Mouse (Mus musculus): Measurements from ENCODE around the gene Nsmf. TPM values are rescaled to one million over a fixed set of nuclear protein-coding genes. Genes with fewer than 3 reads are reported as not detected.

The Nsmf gene
- polyA plus RNA-seq, 1 experiment from 2014 or later = 103 TPM

DNA sequence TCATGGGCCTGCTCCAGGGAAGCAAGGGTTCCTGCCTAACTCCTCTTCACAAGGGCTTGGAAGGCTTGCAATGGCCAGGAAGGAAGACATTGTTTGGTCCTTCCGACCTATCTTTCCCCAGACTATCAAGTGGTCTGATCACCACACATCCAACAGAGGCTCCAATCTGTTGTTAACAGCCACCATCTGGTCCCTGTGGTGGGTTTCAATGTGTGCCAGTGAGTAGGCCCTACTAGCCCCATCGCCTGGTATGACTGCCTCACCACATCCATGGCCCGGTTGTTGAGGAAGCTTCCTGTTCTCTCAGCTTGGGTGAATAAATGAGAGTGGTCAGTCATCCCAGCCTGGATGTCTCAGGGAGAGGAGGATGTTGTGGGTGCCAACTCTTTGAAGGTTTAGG lies 34.5 kb downstream of the Nsmf start:
- 82% methylated on average over 3 of the region's 3 CpGs for WGBS
- Histone ChIP-seq H3K36me3 (replicated peaks) (no peaks in the 10 kb centered on the region), H3K27me3 (peaks cover 3% of the 10 kb centered on the region; the same call in 1 of the 2 replicates), H3K4me3 (replicated peaks) (no peak overlapping the region), H3K9ac (no peak overlapping the region), H3K4me2 (no peak overlapping the region), H3K27ac (no peak overlapping the region), H3K9me3 (no peaks in the 10 kb centered on the region), H3K4me1 (no peaks in the 10 kb centered on the region)
- ATAC-seq (ENCODE audit: low FRiP score) = no peak

DNA sequence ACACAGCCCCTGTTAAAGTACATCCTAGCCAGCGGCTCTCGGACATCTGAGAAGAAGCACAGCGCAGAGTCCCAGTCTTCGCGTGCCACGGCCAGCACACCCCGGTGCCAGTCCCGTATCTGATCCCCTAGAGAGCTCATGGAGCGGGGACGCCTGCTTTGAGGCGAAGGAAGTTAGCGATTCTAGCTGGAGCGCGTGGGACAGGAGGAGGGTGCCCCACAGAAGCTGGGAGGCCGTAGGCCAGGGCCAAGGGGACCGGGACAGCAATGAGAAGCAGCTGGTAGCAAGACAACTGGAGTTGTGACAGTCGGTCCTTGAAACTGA lies 40.6 kb downstream of the Nsmf start:
- Histone ChIP-seq H3K36me3 (replicated peaks) (no peaks in the 10 kb centered on the region), H3K4me1 (peaks cover 19% of the 10 kb centered on the region), H3K9me3 (no peaks in the 10 kb centered on the region), H3K4me2 (no peak overlapping the region), H3K27me3 (peaks cover 22% of the 10 kb centered on the region), H3K9ac (no peak overlapping the region), H3K4me3 (replicated peaks) (no peak overlapping the region), H3K27ac (no peak overlapping the region)
- 37% methylated on average over 17 of the region's 17 CpGs for whole genome bisulfite sequencing
- no peak for ATAC-seq (ENCODE audit: low FRiP score)

DNA sequence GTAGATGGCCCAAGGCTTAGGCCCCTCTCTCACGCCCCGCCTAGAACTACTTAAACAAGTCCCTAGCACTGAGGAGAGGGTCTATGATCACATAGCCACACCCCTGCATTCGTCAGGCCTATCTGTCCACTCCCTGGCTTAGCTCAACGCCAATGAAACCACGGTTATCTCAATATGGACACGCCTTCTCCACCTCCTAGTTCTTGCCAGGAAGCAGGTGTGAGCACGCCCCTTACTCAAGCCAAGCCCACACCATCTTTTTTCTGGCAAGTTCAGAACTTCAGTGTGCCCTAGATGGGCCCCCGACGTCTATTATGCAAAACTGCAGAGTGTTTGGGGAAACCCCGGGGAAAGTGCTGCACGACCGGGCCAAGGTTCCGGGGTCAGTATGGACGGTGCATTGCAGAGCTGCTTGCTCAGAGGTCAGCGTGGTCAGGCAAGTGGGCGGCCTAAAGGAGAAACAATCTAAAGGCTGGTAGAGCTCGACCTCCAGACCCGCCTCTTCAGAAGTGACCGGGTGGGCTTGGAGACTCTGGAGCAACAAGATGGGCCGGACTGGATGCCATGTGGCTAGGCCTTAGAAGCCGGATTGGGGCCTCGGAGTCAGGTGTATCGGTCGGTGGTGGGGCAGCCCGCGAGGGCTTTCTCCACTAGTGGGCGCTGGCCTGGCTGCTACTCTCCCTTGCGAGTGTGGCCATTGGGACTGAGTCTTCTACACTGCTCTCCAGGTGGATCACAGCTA lies 41.1 kb downstream of the Nsmf start, which contains the start of gene Noxa1:
Noxa1 (minus strand) TSS at position 41 of the 742 bp plus-strand sequence.
- H3K36me3 ChIP-seq (replicated peaks) = no peaks in the 10 kb centered on the region
- H3K9ac ChIP-seq = no peak within 1 kb of the TSS
- peaks cover 25% of the 10 kb centered on the region for H3K4me1 ChIP-seq
- WGBS = 52% methylated on average over 28 of the region's 28 CpGs
- no peak within 1 kb of the TSS for H3K4me3 ChIP-seq (replicated peaks)
- no peak within 1 kb of the TSS; the same call in 1 of the 2 replicates for H3K4me2 ChIP-seq
- ATAC-seq (ENCODE audit: low FRiP score) = no peak
- no peak within 1 kb of the TSS for H3K27ac ChIP-seq
- no peaks in the 10 kb centered on the region for H3K9me3 ChIP-seq
- H3K27me3 ChIP-seq = peaks cover 22% of the 10 kb centered on the region

DNA sequence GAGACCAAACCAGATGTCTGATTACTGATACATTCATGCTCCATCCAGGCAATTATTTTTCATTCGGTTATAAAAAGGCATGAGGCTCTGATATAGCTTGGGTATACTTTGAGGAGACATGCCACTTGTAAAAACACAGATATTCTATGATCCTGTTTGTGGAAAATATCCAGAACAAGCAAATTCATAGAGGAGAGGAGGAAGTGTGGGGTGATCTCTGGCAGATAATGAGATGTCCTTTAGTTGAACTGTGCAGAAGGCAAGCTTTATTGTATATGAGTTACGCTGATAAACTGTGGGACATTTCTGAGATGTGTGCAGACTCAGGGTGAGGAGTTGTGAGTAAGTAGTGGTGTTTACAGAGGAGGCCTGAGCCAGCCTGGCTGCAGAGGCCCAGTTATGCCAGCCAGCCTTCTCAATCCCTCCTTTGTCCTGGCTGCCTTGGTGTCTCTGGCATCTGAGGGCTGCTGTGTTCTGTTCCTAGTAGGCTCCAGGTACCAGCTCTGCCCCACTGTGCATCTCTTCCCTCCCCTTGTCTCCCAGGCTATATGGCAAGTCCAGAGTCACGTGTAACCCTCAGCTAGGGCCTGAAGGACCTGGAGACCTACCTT lies 44.0 kb downstream of the Nsmf start:
- H3K27ac ChIP-seq = no peak overlapping the region
- WGBS = 86% methylated on average over 3 of the region's 3 CpGs
- ATAC-seq (ENCODE audit: low FRiP score) = no peak
- no peaks in the 10 kb centered on the region for H3K9me3 ChIP-seq
- H3K9ac ChIP-seq = no peak overlapping the region; the same call in 1 of the 2 replicates
- no peak overlapping the region for H3K4me2 ChIP-seq
- H3K4me3 ChIP-seq (replicated peaks) = no peak overlapping the region
- H3K4me1 ChIP-seq = peaks cover 25% of the 10 kb centered on the region
- H3K27me3 ChIP-seq = peaks cover 19% of the 10 kb centered on the region
- no peaks in the 10 kb centered on the region for H3K36me3 ChIP-seq (replicated peaks)

DNA sequence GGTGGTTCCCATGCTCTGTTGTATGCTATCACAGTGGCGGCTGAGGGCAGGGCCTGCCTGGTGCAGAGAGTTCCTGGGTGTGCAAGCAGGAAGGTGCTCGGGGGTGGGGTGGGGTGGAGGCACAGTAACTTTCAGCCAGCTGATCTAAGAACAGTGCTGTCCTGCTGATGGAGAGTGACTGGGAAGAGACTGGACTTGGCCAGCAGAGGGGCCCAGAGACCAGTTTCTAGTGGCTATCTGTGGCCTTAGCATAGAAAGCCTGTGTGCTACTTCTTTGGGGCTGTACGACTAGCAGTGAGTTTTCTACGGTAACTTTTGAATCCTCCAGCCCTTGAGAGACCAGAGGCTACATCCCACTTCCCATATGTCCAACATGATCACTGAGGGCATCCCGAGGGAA lies 44.8 kb downstream of the Nsmf start:
- peak; percentile 78 for ATAC-seq (ENCODE audit: low FRiP score)
- Histone ChIP-seq H3K36me3 (replicated peaks) (no peaks in the 10 kb centered on the region), H3K4me3 (replicated peaks) (no peak overlapping the region), H3K9ac (peak overlapping the region; percentile 36; the same call in 1 of the 2 replicates), H3K4me1 (peaks cover 25% of the 10 kb centered on the region), H3K27me3 (peaks cover 18% of the 10 kb centered on the region), H3K9me3 (no peaks in the 10 kb centered on the region), H3K4me2 (no peak overlapping the region), H3K27ac (0 out of 2 replicates have a peak overlapping the region, but pooled peaks have one; percentile 73)
- 43% methylated on average over 5 of the region's 5 CpGs for WGBS

DNA sequence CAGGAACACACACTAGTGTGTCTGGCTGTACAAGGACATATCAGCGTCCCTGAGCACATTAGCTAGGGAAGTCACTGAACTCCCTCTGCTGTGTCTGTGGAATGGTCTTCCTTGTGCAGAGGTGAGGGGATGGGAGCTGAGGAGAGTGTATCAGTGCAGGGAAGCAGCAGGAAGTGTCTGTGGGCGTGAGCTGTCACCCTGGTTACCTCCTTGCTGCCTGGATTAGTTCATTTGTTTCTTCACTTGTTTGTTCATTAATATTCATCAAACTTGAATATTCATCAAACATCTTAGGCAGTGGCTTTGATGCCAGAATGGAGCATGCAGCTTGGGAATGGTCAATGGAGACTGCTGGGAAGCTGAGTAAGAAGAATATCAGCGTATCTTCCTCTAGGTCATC lies 45.5 kb downstream of the Nsmf start:
- 50% methylated on average over 3 of the region's 3 CpGs for WGBS
- no peaks in the 10 kb centered on the region for H3K36me3 ChIP-seq (replicated peaks)
- peaks cover 12% of the 10 kb centered on the region for H3K27me3 ChIP-seq
- H3K4me2 ChIP-seq = no peak overlapping the region
- H3K9ac ChIP-seq = no peak overlapping the region
- H3K27ac ChIP-seq = peak overlapping the region; percentile 73
- H3K4me1 ChIP-seq = peaks cover 25% of the 10 kb centered on the region
- H3K4me3 ChIP-seq (replicated peaks) = no peak overlapping the region
- H3K9me3 ChIP-seq = no peaks in the 10 kb centered on the region
- no peak; the same call in 1 of the 2 replicates for ATAC-seq (ENCODE audit: low FRiP score)

DNA sequence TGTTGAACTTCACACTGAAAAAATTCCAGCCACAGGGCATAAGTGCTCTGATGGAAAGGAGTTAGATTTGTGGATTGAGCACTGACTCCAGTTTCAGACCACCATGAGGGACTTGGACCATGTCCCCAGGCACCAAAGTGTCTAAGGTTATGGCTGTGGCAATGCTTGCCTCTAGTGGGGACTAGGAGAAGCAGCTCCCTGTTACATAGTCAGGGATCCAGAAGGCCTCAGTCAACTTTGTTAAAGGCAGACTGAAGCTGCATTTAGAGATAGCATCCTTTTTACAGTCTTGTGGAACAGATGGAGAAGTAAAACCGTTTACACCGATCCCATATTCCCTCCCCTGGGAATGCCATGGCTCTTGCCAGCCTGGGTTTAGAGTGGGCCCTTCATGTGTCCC lies 50.0 kb downstream of the Nsmf start:
- Histone ChIP-seq H3K4me1 (peaks cover 12% of the 10 kb centered on the region), H3K9ac (no peak overlapping the region), H3K9me3 (no peaks in the 10 kb centered on the region), H3K4me3 (replicated peaks) (no peak overlapping the region), H3K27me3 (no peaks in the 10 kb centered on the region), H3K27ac (no peak overlapping the region), H3K36me3 (replicated peaks) (no peaks in the 10 kb centered on the region), H3K4me2 (no peak overlapping the region)
- WGBS = 93% methylated on average over 2 of the region's 2 CpGs
- no peak for ATAC-seq (ENCODE audit: low FRiP score)

DNA sequence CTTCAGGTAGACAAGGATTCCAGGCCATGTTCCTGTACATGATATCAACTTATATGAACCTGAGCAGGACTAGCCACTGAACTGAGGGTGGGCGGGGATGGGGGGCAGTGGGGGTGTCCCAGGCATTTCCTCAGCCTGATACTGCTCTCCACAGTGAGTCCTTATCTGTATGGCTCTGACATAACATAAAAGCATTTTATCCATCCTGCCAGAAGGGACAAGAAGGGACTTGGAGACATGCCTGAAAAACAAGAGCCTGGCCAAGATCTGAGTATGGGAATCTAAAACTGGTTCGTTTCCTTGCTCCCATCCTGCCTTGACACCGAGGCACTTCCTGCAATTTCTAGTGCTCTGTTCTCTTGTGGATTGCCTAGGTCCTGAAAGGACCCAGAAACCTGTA lies 51.9 kb downstream of the Nsmf start:
- no peak overlapping the region for H3K27ac ChIP-seq
- no peak overlapping the region for H3K4me3 ChIP-seq (replicated peaks)
- no peaks in the 10 kb centered on the region for H3K36me3 ChIP-seq (replicated peaks)
- H3K27me3 ChIP-seq = no peaks in the 10 kb centered on the region
- no peak overlapping the region for H3K4me2 ChIP-seq
- H3K4me1 ChIP-seq = 0 out of 2 replicates have a peak, but pooled peaks cover 2% of the 10 kb centered on the region
- no peaks in the 10 kb centered on the region for H3K9me3 ChIP-seq
- no peak for ATAC-seq (ENCODE audit: low FRiP score)
- WGBS = 80% methylated on average over 3 of the region's 3 CpGs
- H3K9ac ChIP-seq = 0 out of 2 replicates have a peak overlapping the region, but pooled peaks have one; percentile 4

DNA sequence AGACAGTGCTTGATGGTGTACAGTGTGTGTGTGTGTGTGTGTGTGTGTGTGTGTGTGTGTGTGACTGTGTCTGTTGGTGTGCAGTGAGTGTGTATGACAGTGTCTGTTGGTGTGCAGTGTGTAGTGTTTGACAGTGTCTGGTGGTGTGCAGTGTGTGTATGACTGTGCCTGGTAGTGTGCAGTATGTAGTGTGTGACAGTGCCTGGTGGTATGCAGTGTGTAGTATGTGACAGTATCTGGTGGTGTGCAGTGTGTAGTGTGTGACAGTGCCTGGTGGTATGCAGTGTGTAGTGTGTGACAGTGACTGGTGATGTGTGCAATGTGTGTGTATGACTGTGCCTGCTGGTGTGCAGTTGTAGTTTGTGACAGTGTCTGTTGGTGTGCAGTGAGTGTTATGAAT lies 55.3 kb downstream of the Nsmf start:
- Histone ChIP-seq H3K36me3 (replicated peaks) (no peaks in the 10 kb centered on the region), H3K9ac (no peak overlapping the region; the same call in 1 of the 2 replicates), H3K4me1 (peaks cover 8% of the 10 kb centered on the region; the same call in 1 of the 2 replicates), H3K27me3 (no peaks in the 10 kb centered on the region), H3K4me2 (no peak overlapping the region), H3K27ac (no peak overlapping the region), H3K4me3 (replicated peaks) (no peak overlapping the region), H3K9me3 (no peaks in the 10 kb centered on the region)
- no peak for ATAC-seq (ENCODE audit: low FRiP score)

DNA sequence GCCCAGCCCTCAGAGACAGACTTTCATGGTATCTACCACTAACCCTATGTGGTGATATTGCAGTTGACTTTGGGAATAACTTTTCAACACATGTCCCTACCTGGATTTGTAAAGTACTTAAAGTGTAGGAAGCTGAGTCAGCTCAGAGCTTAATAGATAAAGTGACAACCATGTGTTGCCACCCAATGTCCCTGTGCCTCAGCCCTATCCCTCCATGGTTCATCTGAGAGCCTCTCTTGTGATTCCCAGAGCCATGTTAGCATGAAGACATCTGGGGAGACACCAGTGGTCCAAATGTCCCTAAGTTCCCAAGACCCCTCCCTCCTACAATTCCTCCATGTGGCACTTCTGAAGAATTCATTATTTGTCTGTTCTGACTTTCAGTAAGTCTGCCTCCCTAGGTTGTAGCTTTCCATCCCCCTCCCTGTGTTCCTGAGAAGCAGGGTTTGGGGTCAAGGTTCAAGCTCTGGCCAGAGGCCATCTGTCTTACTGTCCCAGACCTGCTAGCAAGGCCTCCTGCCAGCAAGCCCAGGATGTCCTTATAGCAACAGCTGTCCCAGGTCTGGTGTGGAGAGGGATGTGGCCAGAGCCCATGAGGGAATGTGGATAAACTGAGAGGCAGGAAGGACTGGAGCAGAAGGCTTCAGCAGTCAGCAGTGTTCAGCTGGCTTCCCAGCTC lies 56.5 kb downstream of the Nsmf start:
- no peak overlapping the region for H3K4me2 ChIP-seq
- no peak overlapping the region for H3K9ac ChIP-seq
- H3K4me3 ChIP-seq (replicated peaks) = no peak overlapping the region
- H3K27me3 ChIP-seq = no peaks in the 10 kb centered on the region
- H3K4me1 ChIP-seq = peaks cover 10% of the 10 kb centered on the region; the same call in 1 of the 2 replicates
- no peaks in the 10 kb centered on the region for H3K9me3 ChIP-seq
- H3K36me3 ChIP-seq (replicated peaks) = no peaks in the 10 kb centered on the region
- ATAC-seq (ENCODE audit: low FRiP score) = no peak
- H3K27ac ChIP-seq = 0 out of 2 replicates have a peak overlapping the region, but pooled peaks have one; percentile 42

DNA sequence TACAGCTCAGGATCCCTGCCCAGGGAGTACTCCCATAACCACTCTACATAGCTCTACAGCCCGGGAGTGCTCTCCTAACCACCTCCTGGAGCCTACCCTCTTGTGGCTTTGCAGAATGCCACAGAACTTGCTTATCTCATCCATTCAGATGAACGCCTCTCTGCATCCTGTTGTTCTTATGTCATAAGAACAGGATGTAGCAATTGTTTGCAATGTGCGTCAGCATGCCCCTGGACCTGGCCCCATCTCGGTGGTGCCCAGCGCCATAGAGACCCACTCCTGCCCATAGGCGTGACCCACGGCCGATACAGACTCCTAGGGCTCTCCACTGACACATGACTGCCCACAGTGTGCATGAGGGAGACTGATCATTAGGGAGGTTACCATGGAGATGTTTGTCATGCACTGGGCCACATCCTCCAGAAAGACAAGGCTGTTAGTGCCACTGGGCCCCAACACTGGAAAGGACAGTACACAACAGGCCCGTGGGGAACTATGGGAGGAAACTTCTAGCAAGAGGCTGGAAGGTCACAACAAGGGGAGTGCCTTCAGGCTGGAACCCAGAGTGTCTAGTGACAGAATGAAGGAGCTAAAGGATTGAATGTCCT lies 57.1 kb downstream of the Nsmf start:
- WGBS = 67% methylated on average over 9 of the region's 9 CpGs

More for the DNA sequence above, 57.1 kb downstream of the Nsmf start:
- Histone ChIP-seq H3K9ac (no peak overlapping the region), H3K4me2 (no peak overlapping the region), H3K27me3 (no peaks in the 10 kb centered on the region), H3K4me1 (peaks cover 13% of the 10 kb centered on the region; the same call in 1 of the 2 replicates), H3K4me3 (replicated peaks) (no peak overlapping the region), H3K36me3 (replicated peaks) (no peaks in the 10 kb centered on the region), H3K9me3 (no peaks in the 10 kb centered on the region), H3K27ac (0 out of 2 replicates have a peak overlapping the region, but pooled peaks have one; percentile 42)
- ATAC-seq (ENCODE audit: low FRiP score) = no peak
